Mouse (Mus musculus) stomach, postnatal 0 days (tissue): ENCODE measurements at regions not wholly inside any gene's neighbourhood (a gene's known extent, or its start where the extent isn't known, plus 50 kb on each side); places are given as distances from the start of the nearest gene placed in this dataset.

ENCODE experiments used
- ATAC-seq: fragments of 200-750 bp; cut with Nextera tagmentation; 2 replicates; pipeline ENCODE4 v1.8.0; 2017; ENCODE audit not compliant: low FRiP score, low TSS enrichment
- DNase-seq: peaks from one replicate; pipeline ENCODE4 v3.0.0-alpha.2; 2016; ENCODE audit warnings: low spot score
- H3K27ac ChIP-seq: fragments of 300-500 bp; sonication (generic); replicated peaks from 2 replicates; pipeline ENCODE4 v1.5.1; 2014; ENCODE audit warnings: mild to moderate bottlenecking, control low read depth
- H3K27me3 ChIP-seq: fragments of 300-500 bp; sonication (generic); 2 replicates; pipeline ENCODE4 v1.6.1; 2014; ENCODE audit warnings: low read length; ENCODE audit not compliant: control insufficient read depth, insufficient read depth
- H3K36me3 ChIP-seq: fragments of 300-500 bp; sonication (generic); 2 replicates; pipeline ENCODE4 v1.6.1; 2014; ENCODE audit warnings: low read length, mixed read lengths; ENCODE audit not compliant: control insufficient read depth, insufficient read depth
- H3K4me1 ChIP-seq: fragments of 300-500 bp; sonication (generic); replicated peaks from 2 replicates; pipeline ENCODE4 v1.6.1; 2014; ENCODE audit warnings: antibody characterized with exemption; ENCODE audit not compliant: control insufficient read depth, insufficient read depth
- H3K4me2 ChIP-seq: fragments of 300-500 bp; sonication (generic); replicated peaks from 2 replicates; pipeline ENCODE4 v1.6.1; 2014; ENCODE audit warnings: low read depth, mild to moderate bottlenecking, control low read depth, moderate library complexity
- H3K4me3 ChIP-seq: fragments of 300-500 bp; sonication (generic); 2 replicates; pipeline ENCODE4 v1.5.1; 2014; ENCODE audit warnings: low read depth, low read length, control low read depth
- H3K9ac ChIP-seq: fragments of 300-500 bp; sonication (generic); 2 replicates; pipeline ENCODE4 v1.6.1; 2014; ENCODE audit warnings: mild to moderate bottlenecking, low read length, control low read depth, mixed read lengths
- H3K9me3 ChIP-seq: fragments of 300-500 bp; sonication (generic); 2 replicates; pipeline ENCODE4 v1.6.1; 2016; ENCODE audit warnings: low read length; ENCODE audit not compliant: control insufficient read depth
- CTCF ChIP-seq: IDR thresholded peaks from 2 replicates; pipeline ENCODE4 v1.5.1; 2016; ENCODE audit warnings: antibody characterized with exemption, low read depth, mild to moderate bottlenecking, moderate library complexity
- EP300 ChIP-seq: optimal IDR thresholded peaks from 2 replicates; pipeline ENCODE3; 2016; ENCODE audit warnings: antibody characterized with exemption
- WGBS: fragments of 180-500 bp; shearing (Covaris S2); extraction: QIAGEN DNeasy Blood & Tissue Kit; methylation state at CpG from one replicate; pipeline ENCODE4 v1.1.7; 2014; 5-methylcytosine and 5-hydroxymethylcytosine counted together

GRCm38 (mm10) chr6:31273816-31274215 is 124.7 kb upstream of the Mkln1 start:
- Histone ChIP-seq H3K4me2 (no peak overlapping the region), H3K27me3 (no peaks in the 10 kb centered on the region), H3K9ac (no peak overlapping the region), H3K9me3 (no peaks in the 10 kb centered on the region), H3K4me3 (no peak overlapping the region), H3K27ac (no peak overlapping the region), H3K36me3 (no peaks in the 10 kb centered on the region), H3K4me1 (no peaks in the 10 kb centered on the region)
- 54% methylated on average over 5 of the region's 5 CpGs for WGBS
- ATAC-seq (no peak), DNase-seq (no peak)
- TF ChIP-seq EP300 = no peak
- no peak for TF ChIP-seq CTCF

- 24% methylated on average over 11 of the region's 11 CpGs for WGBS
- H3K9me3 ChIP-seq = no peaks in the 10 kb centered on the region
- ATAC-seq = no peak
- no peaks in the 10 kb centered on the region for H3K27me3 ChIP-seq
- DNase-seq = no peak
- no peaks in the 10 kb centered on the region for H3K4me1 ChIP-seq
- H3K4me3 ChIP-seq = no peak overlapping the region
- H3K27ac ChIP-seq = no peak overlapping the region
- no peak overlapping the region for H3K4me2 ChIP-seq
- TF ChIP-seq EP300 (no peak), CTCF (no peak)
- H3K36me3 ChIP-seq = no peaks in the 10 kb centered on the region
- no peak overlapping the region for H3K9ac ChIP-seq
Observed at GRCm38 (mm10) chr6:31274236-31274635, 124.3 kb upstream of the Mkln1 start.

- ATAC-seq = no peak
- Histone ChIP-seq H3K4me1 (no peaks in the 10 kb centered on the region), H3K4me3 (no peak overlapping the region), H3K36me3 (no peaks in the 10 kb centered on the region), H3K4me2 (no peak overlapping the region), H3K27me3 (no peaks in the 10 kb centered on the region), H3K27ac (no peak overlapping the region), H3K9me3 (no peaks in the 10 kb centered on the region), H3K9ac (no peak overlapping the region)
- WGBS = 70% methylated on average over 9 of the region's 9 CpGs
- DNase-seq = no peak
- TF ChIP-seq CTCF = no peak
- TF ChIP-seq EP300 = no peak
Observed at GRCm38 (mm10) chr6:31277792-31278191, 120.7 kb upstream of the Mkln1 start.

GRCm38 (mm10) chr6:31283973-31284372 is 114.6 kb upstream of the Mkln1 start:
- ATAC-seq = no peak
- Histone ChIP-seq H3K4me3 (no peak overlapping the region), H3K36me3 (no peaks in the 10 kb centered on the region), H3K9ac (no peak overlapping the region), H3K4me1 (no peaks in the 10 kb centered on the region), H3K27ac (no peak overlapping the region), H3K4me2 (no peak overlapping the region), H3K27me3 (no peaks in the 10 kb centered on the region), H3K9me3 (no peaks in the 10 kb centered on the region)
- no peak for DNase-seq
- TF ChIP-seq CTCF (no peak), EP300 (no peak)
- WGBS = 58% methylated on average over 8 of the region's 8 CpGs

GRCm38 (mm10) chr6:31284390-31284789 is 114.1 kb upstream of the Mkln1 start:
- H3K27me3 ChIP-seq = no peaks in the 10 kb centered on the region
- 72% methylated on average over 10 of the region's 10 CpGs for WGBS
- no peak overlapping the region for H3K4me2 ChIP-seq
- H3K36me3 ChIP-seq = no peaks in the 10 kb centered on the region
- DNase-seq = no peak
- no peak overlapping the region for H3K4me3 ChIP-seq
- no peak overlapping the region for H3K27ac ChIP-seq
- no peaks in the 10 kb centered on the region for H3K4me1 ChIP-seq
- no peak for TF ChIP-seq CTCF
- no peak for TF ChIP-seq EP300
- no peaks in the 10 kb centered on the region for H3K9me3 ChIP-seq
- H3K9ac ChIP-seq = no peak overlapping the region
- no peak for ATAC-seq

- H3K4me1 ChIP-seq = no peaks in the 10 kb centered on the region
- H3K27me3 ChIP-seq = no peaks in the 10 kb centered on the region
- no peak for TF ChIP-seq CTCF
- TF ChIP-seq EP300 = no peak
- no peaks in the 10 kb centered on the region for H3K9me3 ChIP-seq
- DNase-seq (no peak), ATAC-seq (no peak)
- WGBS = 90% methylated on average over 19 of the region's 19 CpGs
- no peak overlapping the region for H3K4me2 ChIP-seq
- H3K36me3 ChIP-seq = no peaks in the 10 kb centered on the region
- H3K4me3 ChIP-seq = no peak overlapping the region
- no peak overlapping the region for H3K27ac ChIP-seq
- H3K9ac ChIP-seq = no peak overlapping the region
Observed at GRCm38 (mm10) chr6:31285064-31285463, 113.5 kb upstream of the Mkln1 start.
